Mouse (Mus musculus): ENCODE measurements at regions not wholly inside any gene's neighbourhood (a gene's known extent, or its start where the extent isn't known, plus 50 kb on each side); places are given as distances from the start of the nearest gene placed in this dataset.

DNA sequence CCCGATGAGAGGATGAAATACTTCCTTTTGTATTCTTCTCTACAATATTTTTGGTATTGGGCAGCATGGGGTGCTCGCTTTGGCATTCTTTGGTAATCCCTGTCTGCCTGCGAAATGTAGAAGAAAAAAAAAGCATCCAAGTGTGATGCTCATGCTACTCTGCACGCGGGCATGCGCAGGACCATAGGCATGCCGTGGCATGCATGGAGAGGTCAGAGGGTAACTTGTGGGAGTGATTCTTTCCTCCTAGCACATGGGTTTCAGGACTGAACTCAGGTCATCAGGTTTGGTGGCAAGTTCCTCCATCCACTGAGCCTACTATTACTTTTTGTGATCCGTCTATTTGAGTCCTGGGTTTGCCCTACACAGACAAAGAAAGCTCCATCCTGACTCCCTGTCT lies 74.3 kb downstream of the Gm525 start:
- no peak for DNase-seq (ENCODE audit: low spot score in 2 of 2)

DNA sequence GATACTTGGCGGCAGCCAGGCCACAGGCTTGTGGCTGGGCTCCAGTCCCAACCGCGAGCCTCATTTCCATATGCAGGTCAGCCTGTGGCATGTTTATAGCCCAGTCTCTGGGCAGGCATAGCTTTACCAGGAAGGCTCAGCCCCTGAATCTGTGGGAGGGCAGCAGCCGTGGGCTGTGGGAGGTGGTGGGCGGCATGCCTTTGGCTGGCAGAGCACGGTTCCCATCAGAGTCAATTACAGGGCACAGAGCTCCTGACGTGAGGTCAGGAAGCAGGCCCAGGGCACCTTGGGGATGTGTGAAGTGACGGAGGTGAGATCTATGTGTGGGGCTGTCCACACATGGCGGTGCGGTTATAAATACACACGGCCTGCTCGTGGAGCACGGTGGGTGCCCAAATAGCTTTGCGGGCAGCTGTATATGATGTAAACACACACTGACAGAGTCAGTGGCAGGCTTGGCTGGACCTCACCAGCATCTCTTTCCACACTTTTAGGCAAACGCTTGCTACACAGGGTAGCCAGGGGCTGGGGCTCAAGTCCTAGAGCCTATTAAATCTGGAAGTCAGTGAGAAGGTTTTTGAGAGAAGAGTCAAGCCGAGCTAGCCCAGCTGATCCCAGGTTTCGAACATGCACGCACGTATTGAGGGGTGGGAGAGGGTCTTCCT lies 71.8 kb downstream of the Gm525 start:
- no peak for DNase-seq (ENCODE audit: low spot score in 2 of 2)

DNA sequence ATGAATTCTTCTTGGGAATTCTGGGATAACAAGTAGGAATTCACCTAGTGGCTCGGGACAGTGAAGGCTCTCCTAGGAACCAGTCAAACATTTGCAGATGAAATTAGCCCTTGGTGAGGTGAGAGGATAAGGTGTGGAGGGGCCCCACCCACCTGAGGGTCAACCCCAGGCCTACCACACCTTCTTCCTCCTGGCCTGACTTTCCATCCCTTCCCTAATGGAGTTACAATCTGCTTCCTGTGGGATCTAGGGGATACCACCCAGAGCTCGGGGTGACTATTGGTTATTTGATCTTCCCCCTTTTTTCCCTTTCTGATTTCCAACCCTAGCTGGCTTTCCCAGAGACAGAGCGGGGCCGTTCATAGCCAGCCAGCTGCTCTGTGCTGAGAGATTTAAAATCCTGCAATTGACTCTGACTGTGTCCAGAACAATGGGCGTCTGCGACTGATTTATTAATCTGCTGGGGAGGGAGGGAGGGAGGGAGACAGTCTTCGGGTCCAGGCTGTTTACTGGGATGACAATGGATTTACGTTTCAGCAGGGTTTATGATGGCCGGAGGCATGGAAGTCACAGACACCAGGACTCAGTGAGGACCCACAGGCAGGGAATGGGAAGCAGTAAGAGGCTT lies 69.0 kb downstream of the Gm525 start:
- no peak for DNase-seq (ENCODE audit: low spot score in 2 of 2)
